Mouse (Mus musculus): ENCODE data around the gene Pitx1.

Pitx1 gene

GRCm38 (mm10) chr13:55836142-55836625 is at the start of gene Pitx1:
Gene Pitx1, minus strand, starts transcription at chr13:55836192.
- no peak for DNase-seq (ENCODE audit: low spot score)

GRCm38 (mm10) chr13:55881431-55882202 is 45.6 kb upstream of the Pitx1 start:
- DNase-seq (ENCODE audit: low spot score), result no peak

- DNase-seq (ENCODE audit: low spot score), result no peak
These were observed 42.4 kb upstream of the Pitx1 start for GRCm38 (mm10) chr13:55878353-55878752.

- no peak for DNase-seq (ENCODE audit: low spot score)
These were observed 35.4 kb upstream of the Pitx1 start for GRCm38 (mm10) chr13:55871410-55871809.

GRCm38 (mm10) chr13:55870001-55870400 is 34.0 kb upstream of the Pitx1 start:
- DNase-seq (ENCODE audit: low spot score), result no peak

GRCm38 (mm10) chr13:55867540-55868103 is 31.6 kb upstream of the Pitx1 start:
- no peak for DNase-seq (ENCODE audit: low spot score)

- DNase-seq (ENCODE audit: low spot score), result no peak
These were observed 24.5 kb upstream of the Pitx1 start for GRCm38 (mm10) chr13:55860483-55860882.

DNA sequence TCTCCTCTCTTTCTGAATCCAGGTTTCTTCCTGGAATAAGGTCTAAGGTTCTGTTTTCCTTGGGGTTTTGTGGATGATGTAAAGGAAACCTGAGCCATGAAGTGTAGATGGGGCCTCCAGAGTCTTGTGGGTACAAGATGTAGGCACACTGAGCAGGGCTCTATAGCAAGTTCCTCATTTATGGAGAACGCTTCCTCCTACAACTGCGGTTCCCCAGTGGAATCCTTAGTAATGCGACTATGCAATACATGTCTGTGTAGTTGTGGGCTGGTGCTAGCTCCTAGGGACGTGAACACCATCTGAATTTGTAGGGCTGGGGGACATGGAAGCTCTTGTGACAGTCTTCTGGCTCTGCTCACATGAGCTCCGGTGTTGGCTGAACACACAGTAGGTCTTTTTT is 22.5 kb upstream of the Pitx1 start:
- DNase-seq (ENCODE audit: low spot score), result no peak

DNA sequence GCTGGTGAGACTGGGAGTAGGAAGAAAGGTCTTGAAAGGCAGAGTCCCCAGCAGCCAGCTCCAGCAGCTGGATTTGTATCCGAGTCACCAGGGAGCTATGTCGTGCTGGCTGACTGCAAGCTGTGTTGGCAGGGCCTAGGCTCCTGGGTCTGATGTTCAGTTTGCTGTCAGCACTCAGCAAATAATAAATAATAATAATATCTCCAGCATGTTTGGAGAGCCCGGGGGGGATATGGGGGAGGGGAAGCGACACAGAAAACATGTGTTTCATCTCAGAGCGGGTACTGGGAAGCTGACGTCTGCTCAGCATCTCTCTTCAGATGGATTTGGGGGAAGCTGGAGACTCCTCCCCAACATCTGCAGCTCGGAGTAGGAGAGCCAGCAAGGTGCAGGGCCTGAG is 19.8 kb upstream of the Pitx1 start:
- no peak for DNase-seq (ENCODE audit: low spot score)

DNA sequence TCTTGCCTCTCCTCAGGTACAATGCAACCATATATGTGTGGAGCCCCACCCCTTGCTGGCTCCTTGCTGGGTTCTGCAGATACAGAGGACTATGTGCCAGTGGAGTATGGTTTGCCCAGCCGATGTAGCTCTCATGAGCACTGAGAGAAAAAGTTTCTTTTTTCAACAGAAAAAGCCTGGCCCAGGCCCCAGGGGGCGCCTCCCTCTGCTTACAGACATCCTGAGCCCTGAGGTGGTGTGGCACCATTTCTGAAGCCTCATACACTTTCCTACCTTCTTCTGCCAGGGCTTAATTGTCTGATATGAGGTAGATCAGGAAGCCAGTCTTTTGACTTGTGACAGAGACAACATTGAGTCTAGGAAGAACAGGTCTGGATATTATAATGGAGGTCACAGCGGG is 16.2 kb upstream of the Pitx1 start:
- DNase-seq (ENCODE audit: low spot score), result no peak

- DNase-seq (ENCODE audit: low spot score), result no peak
These were observed 14.7 kb upstream of the Pitx1 start for GRCm38 (mm10) chr13:55850726-55851125.

DNA sequence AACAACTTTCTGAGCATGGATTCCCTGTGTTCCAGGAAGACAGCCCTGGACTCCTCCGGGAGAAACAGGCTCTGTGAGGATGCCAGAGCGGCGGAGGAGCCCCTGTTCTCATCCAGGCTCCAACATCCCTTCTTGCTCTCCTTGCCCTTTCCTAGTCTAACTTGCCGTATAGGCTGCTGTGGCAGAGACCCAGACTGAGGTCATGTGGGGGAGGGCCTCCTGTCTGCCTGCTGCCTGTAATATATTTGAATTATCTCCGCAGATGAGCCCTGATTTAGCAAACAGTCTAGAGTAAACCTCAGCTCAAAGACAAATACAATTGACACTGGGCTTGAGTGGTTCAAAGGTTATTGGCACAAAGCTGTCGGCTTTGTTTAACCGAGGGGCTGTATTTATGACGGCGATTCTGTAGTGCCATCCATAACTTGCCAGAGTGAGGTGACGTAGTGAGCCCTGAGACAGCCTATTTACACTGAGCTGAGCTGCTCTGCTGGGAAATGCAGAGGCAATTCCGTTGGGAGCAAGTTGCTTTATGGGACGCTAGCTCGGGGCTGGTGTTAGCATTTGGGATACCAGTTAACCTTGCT is 12.7 kb upstream of the Pitx1 start:
- DNase-seq (ENCODE audit: low spot score), result no peak

- no peak for DNase-seq (ENCODE audit: low spot score)
These were observed 11.8 kb upstream of the Pitx1 start for GRCm38 (mm10) chr13:55847805-55848204.

GRCm38 (mm10) chr13:55843700-55844099 is 7.7 kb upstream of the Pitx1 start:
- DNase-seq (ENCODE audit: low spot score), result no peak

- DNase-seq (ENCODE audit: low spot score), result no peak
These were observed 4.2 kb upstream of the Pitx1 start for GRCm38 (mm10) chr13:55840223-55840622.

DNA sequence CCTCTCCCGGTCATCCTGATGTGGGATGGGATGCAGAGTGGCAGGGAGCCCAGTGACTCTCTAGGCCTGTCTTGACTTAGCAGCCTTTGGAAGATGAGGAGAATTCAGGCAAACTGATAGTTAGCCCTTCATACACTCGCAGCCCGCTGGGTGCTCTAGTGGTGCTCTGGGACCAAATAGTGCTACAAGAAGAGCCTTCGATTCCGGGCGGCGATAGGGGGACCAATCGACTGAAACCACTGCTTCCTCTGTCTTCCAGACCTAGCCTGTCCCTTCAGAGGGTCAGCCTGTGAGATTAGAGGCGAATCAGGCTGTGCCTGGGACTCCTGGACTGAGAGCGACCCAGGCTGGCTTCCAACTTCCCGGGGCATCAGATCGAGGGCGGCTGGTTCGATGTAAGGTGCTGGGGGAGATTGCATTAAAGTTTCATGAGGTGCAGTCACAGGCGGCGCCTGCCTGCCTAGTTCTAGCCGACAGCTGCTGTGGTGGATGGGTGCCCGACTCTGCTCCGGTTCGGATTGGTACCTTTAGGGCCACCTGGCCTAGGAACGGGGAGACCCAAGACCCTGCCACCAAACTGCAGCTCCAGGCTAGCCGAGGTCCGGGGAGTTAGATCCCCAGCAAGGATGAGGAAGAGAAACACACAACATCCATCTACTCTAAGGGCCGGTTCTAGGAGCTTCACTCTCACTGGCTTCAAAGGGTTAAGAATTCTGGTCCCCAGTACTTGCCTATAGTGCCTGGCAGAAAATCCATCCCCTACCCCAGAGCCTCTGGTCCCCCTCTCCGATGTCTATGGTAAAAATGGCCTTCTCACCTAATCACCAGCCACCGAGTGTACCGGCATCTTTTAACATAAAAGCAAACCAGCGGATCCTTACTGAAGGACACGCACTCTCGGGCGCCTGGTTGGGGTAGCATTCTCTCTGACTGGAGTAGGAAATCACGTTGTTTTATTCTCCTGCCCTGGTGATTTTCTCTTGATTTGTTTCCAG is 1.1 kb upstream of the Pitx1 start:
- DNase-seq (ENCODE audit: low spot score), result no peak

DNA sequence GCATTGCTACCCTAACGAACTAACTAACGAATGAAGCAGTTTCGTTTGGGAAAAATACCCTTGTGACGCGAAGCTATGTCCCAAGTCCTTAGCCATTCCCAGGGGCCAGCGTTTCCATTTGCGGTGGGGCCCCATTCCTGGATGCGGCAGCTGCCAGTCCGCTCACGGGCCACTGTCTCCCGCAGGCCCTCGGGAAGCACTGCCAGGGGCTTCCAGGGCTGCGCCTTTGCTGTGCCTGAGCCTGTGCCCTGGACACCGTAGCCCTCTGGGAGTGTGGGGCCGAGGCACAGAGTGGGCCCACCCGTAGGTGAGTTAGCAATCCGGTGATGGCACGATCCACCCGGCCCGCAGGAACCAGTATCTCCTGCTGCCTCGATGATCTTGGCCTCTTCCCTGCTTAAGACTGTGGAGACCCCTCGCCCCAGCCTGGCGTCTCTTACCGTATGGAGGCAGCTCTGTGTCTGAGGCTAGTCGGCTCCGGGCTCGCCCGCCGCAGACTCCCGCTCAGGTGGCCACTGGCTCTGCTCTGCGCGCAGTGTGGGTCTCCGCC is 369 bp downstream of the Pitx1 start:
- no peak for DNase-seq (ENCODE audit: low spot score)

- DNase-seq (ENCODE audit: low spot score), result no peak
These were observed 1.3 kb downstream of the Pitx1 start for GRCm38 (mm10) chr13:55834667-55835066.

- no peak for DNase-seq (ENCODE audit: low spot score)
These were observed 2.1 kb downstream of the Pitx1 start for GRCm38 (mm10) chr13:55833921-55834320.

DNA sequence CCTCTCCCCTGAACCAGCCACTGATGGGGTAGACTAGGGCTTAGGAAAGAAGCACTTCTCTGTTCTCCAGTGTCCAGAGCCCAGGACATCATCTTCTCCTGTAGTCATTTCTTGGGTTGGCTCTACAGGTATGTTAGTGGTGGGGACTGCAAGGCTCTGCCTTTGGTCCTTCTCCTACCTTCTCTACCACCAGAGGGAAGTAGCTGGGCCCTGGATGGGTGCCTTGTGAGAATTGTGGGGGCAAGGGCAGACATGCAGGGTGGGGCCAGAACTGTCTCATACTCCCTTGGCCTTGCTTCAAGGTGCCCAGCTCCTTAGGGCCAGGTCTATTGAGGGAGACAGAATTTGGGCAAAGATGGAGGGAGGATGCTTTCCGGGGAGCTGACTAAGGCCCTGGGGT is 3.4 kb downstream of the Pitx1 start:
- no peak for DNase-seq (ENCODE audit: low spot score)

- no peak for DNase-seq (ENCODE audit: low spot score)
These were observed 4.3 kb downstream of the Pitx1 start for GRCm38 (mm10) chr13:55831722-55832160.

Data from urinary bladder, postnatal 10 days (tissue).